Mouse (Mus musculus) thymus, postnatal 14 days (tissue): ENCODE measurements around the gene Ercc5.

Source experiments
- DNase-seq: peaks from one replicate; pipeline ENCODE4 v3.0.0; 2021

The Ercc5 gene

DNA sequence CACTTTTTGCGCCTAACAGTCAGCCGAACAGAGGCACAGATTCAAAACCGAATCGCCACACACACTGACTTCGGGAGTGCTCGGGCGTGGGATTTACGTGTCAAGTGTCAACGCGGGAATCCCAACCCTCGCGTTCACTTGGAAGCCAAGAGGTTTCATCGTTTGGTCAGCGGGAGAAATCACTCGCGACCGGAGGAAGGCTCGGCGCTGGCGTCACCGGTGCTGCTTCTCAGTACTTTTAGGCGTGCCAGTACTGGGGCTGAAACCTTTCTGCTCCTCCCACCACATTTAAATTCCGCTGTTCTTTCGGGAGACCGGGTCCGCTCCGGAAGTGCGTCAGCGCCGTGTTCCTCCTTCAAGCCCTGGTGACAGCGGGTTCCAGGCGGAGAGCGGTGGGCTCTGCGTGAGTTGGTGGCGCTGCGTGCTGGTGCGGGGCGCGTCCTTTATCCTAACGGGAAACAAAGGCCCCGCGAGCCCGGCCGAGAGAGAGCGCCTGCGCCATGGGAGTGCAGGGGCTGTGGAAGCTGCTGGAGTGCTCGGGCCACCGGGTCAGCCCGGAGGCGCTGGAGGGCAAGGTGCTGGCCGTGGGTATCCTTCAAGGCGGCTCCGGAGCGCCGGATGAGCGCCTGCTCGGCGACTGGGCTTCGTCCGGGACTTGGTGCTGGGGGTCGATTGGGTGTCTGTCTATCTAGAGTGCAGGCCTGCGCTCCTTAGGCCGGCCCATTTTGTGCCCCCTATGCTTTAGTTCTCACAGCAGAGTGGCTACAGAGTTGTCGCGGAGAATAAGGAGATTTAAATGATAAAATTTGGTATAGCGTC lies at the start of gene Ercc5:
Gene Ercc5, plus strand, starts transcription at position 182 of the 819 bp plus-strand sequence.
- peak; percentile 87 for DNase-seq

DNA sequence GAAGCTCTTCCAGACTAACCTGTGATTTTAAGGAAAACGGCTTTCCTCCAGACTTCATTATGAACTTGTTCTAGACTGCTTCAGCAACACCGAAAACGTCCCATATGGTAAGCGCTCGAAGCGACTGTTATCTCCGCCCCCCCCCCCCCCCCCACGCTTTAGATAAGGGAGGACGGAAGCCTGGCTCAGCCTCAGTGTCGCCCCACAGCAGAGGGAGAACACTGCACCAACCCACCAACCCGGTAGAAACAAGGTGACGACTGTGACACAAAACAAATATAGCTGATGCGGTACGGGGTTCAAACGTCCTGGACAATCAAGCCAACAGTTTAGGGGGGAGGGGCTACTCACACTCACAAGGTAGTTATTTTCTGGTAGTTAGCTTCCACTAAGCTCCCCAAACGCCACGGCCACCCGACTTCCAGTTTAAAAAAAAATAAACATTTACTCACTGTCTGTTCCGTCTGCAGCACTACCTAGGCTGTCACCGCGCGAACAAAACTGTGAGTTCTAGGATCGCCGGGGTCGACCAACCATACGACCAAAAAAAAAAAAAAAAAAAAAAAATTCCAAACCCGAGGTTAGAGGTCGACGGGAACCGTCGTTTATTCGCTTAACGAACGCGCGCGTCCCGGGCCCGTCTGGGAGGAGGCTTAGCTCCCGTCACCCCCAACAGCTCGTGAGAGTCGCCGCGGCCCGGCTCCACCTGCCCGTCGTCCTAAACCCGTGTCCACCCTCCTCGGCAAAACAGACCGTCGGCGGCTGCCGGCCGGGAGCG lies 45.9 kb upstream of the Ercc5 start:
- DNase-seq = peak; percentile 69

DNA sequence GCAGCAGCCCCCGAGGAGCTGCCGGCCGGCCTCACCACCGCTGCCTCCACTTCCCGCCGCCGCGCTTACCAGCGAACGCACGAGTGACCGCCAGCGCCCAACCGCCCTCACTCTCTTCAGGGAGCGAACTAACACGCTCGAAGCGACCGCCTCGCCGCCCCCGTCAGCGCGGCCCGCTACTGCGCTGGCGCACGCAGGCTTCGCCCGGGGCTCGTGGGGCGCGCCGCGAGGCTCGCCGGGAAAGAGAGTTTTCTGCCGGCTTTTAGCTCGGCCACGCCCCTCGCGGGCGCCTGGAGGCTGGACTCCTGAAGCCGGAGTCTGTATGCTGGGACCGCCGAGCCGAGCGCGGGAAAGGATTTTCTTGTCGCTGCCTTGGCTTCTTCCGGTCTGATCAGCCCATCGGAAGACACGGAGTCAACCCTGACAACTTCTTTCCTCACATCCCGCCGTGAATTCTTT lies 45.3 kb upstream of the Ercc5 start, which contains the start of gene Tex30:
Gene Tex30, minus strand, starts transcription at position 183 of the 459 bp plus-strand sequence.
- peak; percentile 95 for DNase-seq

DNA sequence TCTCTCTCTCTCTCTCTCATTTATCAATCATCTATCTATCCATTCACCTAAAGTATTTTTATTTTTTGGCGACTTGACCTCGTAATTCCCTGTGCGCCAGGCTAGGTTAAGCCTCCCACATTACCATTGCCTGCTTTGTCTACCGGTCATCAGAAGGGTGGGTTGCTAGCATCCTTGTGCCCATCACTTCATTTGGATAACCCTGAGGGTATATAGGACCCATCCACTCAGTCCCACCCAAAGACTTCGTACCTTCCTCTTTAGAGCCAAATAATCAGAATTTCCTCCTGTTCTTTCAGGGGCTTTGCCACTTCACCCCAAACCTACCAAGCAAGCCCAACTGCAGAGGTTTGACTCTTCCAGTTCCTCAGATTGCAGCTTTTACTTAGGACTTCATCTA lies 44.6 kb upstream of the Ercc5 start:
- DNase-seq = peak; percentile 9

DNA sequence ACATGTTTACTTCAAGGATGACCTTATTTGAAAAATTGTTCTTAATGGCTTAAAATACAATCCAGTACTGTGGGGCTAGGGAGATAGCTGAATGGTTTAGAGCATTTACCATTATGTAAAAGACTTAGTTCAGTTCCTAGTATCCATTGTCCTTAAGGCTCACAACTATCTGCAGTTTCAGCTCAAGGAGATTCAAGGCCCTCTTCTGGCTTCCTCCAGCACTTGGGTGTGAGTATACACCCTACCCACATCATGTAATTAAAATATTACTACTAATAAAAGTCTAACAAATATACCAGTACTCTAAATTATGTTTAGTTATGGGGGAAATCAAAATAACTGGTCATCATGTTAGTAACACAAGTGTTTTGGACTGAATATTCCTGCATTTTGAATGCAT lies 30.0 kb upstream of the Ercc5 start:
- no peak for DNase-seq

DNA sequence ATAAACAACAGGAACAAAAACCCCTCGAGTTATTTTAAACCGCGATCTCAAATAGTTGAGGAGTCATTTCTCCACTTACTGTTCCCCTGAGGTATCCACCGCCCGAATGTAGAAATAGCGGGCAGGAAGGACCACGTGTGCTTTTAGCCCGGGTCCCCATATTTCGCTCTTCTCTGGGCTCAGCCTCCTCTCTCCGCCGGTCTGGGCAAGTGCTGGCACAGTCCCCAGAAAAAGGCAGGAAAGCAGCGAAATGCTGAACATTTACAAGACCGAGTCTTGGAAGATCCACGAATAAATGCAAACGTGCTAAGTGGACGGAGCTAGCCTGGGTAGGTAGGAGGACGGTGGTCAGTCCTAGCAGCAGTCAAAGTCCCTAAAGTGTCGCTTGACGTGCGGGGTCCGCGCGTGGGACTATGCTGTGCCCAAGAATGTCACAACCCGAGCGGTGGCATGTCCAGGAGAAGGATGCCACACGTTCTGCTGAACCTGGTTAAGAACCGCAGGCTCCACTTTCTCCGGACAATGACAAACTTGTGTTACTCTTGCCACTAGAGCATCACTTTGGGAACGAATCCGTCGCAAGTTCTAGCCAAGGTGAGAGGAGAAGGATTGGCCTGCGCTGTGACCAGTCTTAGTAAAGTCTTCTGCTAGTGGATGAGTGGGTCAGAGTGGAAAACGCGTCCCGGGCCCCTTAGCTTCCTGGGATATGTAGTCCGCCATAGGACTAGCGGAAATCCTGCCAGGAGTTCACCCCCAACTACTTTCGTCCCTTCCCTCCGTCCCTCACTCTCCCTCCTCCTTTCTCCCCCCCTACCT lies 29.1 kb upstream of the Ercc5 start, which contains the start of the genes Kdelc1 and Bivm:
Gene Kdelc1, minus strand, starts transcription at position 570 of the 816 bp plus-strand sequence.
Gene Bivm, plus strand, starts transcription at position 719 of the 816 bp plus-strand sequence.
- peak; percentile 74 for DNase-seq

DNA sequence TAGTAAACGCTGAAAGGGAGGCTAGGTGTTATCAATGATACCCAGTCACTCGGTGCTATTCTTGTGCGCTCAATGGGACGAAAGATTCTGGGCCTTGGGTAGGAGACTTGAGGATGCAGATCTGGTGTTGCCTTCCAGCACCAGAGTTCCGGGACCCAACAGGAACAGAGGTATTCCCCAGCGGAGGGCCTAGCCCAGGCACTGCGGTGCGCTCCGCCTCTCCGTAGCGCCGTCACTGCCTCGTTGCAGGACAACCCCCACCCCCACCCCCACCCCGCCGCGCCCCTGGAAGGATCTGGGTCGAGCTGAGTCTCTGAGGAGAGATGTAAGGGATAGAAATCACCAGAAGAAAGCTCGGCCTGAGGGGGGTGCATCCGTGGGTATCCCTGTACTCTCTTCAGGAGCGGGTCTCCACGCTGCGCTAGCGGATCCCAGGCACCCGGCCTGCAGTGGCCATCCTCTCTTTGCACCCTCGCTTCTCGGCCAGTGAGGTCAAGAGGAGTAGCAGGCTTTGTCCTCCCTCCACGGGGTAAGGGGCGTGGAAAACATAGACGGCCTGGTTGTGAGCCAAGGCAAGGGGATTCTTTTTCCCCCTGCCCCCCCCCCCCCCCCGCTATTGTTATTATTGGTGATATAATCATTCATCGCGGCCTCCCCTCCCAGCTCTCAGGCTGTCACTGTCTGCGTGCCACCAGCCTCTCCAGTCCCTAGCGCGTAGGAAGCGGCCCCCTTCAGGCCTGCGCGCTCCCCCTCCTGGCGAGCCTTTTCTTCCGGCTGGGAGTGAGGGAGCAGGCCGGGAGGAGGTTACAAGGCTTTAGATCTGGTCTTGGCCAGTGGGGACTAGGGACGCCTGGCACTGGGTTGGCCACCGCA lies 28.1 kb upstream of the Ercc5 start:
- peak; percentile 85 for DNase-seq

DNA sequence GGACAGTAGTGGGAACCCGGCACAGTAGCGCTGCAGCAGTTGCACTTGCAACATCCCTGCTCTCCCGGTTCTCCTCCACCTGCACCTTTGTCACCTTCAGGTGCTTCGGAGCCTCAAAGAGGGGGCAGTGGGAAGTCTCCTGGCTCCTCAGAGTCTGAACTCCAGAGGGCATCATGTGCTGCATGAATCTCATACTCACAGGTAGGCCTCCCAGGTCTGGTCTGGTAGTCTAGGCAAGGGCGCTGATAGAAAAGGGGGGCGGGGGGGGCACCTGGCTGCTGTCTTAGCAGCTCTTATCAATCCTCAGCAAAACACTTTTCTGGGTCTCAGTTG lies 27.5 kb upstream of the Ercc5 start:
- DNase-seq = no peak

DNA sequence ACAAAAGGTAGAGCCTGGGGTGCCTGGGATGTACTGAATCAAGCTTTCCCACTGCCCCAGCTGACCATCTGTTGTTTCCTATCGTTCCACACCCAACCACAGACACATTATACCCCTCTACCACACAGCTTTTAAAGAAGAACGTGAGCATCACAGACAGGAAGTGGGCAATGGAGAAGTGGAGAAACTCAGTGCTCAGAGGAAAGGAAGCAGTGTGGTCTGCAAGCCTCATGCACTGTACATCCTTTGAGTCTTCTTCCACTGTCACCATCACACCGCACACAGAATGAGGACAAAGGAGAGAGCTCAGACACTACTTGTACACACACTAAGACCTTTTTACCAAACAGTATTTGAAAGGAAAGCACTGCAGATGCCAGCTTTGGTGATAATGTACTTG lies 25.3 kb upstream of the Ercc5 start:
- DNase-seq = peak; percentile 37

DNA sequence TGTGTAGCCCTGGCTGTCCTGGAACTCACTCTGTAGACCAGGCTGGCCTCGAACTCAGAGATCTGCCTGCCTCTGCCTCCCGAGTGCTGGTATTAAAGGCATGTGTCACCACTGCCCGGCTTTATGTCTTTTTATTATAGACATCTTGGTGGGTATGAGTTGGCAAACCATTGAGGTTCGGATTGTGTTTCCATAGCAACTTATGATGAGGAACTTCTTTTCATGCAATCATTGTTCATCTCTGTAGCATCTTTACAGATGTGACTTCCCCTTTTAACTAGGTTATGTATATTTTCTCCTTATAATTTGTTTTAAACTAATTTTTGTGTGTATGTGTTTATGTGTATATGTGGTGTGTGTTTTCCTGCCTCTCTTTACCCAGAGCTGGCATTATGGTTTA lies 22.0 kb upstream of the Ercc5 start:
- DNase-seq = no peak

DNA sequence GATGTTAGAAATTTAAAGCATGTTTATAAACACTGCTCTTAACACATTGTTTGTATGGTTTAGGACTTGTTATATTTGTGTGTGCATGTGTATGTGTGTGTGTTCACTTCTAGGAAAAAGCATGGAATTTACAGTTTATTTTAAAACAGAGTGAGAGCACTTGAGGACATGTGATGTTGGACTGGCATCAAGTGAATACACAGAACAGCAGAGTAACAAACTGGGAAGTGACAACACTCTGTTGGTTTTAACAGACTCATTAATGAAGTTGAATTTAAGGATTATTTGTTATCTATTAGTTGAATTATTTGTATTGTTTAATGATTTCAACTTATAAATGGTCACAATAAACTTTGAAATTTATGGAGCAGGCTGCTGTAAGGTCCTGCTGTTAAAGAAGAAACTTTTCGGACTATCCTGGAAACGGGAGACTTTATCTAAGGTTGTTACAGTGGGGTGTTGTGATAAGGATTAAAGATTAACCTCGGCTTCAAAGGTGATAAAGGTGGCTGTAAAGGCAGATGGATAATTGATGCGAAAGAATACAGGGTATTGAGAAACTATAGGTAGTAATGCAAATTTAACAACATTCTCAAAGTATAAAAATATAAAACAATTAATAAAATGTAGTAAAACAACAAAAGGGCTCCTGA lies 17.5 kb upstream of the Ercc5 start:
- DNase-seq = no peak

DNA sequence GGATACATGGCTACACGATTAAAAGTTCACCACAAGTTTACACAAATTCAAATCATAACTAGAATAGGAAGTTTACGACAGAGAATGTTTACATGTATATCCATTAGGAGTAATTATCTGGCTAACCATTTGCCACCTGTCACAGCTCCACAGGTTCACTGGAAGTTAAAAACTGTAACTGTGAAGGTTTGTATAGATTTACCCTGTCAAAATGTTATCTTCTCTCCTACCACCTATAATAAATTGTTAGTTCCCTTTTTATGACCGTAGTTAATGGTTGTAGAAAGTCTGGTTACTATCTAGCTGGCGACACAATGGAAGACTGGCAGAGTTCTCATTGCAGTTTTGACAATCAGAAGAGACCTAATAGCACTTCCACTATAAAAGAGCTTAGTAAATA lies 7.3 kb upstream of the Ercc5 start:
- DNase-seq = no peak

DNA sequence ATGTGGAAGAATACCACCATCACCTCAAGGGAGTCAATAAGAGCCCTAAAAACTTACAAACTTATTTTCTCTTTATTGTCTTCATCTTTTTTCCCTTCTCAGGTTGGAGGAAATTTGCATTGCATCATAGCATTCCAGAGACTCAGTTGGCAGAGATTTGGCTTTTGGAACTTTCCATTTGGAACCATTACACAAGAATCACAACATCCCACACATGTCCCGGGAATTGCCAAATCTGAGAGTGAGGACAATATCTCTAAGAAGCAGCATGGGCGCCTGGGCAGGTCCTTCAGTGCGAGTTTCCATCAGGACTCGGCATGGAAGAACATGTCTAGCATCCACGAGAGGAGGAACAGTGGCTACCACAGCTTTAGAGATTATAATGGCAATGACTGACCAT lies 4.8 kb upstream of the Ercc5 start:
- no peak for DNase-seq

DNA sequence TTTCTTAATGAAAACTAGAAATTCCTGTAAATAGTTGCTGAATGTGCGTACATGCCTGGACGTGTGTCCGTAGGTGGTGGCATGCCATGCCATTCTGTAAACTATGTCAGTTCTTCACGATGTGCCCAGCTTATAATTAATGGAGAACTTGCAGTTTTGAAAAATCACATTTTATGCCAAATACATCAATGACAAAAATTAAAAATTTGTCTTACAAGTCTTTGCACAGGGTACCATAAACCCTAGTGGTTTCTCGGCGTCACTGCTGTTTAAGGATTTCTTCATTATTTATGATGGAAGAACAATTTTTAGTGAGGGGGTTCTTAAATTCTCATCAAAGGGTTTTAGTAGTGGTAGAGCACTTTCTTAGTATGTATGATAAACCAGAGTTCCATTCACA lies 1.2 kb downstream of the Ercc5 start:
- no peak for DNase-seq

DNA sequence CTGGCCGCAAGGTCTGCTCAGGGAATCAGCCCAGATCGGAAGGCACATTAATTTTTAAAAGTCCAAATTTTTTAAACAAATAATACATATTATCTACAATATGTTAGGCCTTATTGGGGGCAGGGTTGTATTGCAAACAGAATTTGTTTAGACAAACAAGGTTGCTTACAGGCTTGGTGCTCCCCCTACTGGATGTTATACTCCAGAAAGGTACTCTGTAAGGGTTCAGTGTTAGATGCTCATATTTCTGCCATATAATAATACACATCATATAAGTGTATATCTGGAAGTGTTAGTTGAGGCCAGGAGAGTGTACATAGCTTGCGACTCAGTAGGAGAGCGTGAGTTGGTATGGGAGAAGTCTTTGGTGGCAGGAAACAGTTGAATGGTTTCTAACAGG lies 7.7 kb downstream of the Ercc5 start:
- DNase-seq = peak; percentile 44

DNA sequence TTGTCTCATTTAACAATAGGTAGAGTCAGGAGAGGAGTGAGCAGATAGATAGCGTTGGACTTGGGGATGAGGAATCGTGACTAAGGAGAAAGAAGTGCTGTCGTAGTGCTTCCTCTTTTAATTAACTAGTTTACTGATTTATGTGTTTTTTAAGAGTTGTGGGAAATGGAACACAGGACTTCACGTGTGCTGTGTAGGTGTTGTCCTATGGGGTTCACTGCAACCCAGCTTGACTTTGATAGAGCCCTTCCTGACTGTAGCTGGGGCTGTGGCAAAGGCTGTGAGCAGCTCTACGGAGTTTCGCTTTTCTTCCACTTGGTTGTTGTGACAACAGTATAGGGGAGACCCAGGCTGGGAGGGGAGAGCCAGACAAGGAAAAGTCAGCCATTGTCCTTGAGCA lies 10.8 kb downstream of the Ercc5 start:
- no peak for DNase-seq

DNA sequence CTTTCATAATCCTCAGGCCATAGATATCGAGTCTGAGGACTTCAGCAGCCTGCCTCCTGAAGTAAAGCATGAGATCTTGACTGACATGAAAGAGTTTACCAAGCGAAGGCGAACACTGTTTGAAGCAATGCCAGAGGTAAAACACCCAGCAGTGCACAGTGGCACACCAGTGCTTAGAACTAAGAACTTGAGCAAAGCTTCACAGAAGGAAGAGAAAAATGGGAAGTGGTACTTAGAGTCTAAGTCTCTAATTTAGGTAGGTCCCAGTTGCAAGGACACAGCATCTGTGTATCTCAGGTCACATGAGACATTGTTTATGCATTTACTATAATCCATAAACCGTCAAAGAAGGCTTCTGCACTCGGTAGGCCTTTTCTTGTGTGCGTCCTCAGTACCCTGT lies 14.3 kb downstream of the Ercc5 start:
- no peak for DNase-seq

DNA sequence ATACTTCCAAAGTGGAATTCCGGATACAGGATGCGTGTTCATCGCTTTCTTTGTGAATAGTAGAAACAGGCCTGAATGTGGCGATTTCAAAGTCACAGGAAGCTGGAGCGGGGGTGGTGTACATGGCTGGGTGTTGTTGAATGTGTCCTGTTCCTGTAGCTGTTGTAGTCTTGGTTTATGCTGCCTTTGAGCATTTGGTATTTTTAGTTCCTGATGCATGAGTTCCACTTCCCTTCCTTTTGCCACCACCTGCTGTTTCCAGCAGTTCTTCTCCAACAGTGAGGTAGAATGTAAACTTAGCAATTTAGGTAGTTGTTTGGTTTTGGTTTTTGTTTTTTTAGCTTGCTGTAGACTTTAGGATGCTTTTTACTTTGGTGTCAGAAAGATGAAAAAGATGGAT lies 14.8 kb downstream of the Ercc5 start:
- no peak for DNase-seq

DNA sequence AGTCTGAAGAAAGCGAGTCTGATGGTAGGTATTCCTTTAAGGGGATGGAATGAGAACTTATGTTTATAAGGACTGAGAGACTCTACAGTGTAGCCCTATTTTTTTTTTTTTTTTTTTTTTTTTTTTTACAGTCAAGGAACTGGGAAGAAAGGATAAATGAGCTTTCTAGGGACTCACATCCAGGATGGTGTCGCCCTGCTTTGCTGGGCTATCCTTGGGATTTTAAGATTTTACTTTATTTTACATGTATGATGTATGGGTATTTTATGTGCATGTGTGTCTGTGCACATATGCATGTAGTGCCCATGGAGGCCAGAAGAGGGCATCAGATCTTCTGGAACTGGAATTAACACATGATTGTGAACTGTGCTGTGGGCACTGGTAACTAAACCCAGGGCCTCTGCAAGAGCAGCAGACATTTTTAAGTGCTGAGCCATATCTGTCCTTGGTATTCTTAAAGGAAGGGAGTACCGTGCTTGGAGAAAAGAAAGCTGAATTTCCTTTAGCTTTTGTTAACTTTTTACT lies 20.4 kb downstream of the Ercc5 start:
- DNase-seq = no peak

DNA sequence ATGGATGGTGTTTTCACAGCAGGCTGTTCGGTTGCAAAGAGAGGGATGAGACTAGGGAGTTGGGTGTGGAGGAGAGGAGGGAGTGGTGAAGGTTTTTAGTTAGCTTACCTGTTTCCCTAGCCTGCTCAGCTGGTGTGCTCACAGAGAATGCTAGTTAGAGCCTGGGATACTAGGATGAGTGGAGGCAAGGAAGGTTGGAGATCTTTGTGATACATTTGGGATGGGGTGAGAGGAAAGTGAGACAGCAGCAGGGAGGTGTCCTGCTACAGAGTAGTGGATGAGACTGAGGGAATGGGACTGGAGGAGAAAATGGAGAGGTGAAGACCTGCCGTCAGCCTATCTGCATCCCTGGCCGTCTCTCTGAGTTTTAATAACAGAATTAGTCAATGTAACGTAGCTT lies 25.1 kb downstream of the Ercc5 start:
- DNase-seq = no peak

DNA sequence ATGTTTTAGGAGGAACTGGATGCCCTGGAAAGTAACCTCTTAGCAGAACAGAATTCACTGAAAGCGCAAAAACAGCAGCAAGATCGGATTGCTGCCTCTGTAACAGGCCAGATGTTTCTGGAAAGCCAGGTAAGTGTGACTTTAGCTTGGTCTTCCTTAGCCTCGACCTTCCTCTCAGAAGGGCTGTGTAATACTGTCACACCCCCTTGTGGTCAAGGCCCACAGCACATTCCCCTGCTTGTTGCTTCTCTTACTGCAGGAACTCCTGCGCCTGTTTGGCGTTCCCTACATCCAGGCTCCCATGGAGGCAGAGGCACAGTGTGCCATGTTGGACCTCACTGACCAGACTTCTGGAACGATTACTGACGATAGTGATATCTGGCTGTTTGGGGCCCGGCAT lies 26.4 kb downstream of the Ercc5 start:
- DNase-seq = no peak
